Mouse (Mus musculus) bone marrow, adult 2 months (tissue): Measurements from ENCODE around the gene Mef2b. TPM values are rescaled to one million over a fixed set of nuclear protein-coding genes. Genes with fewer than 3 reads are reported as not detected.

ENCODE experiments used
- H3K27ac ChIP-seq: fragments of 200-500 bp; 2 replicates; pipeline ENCODE4 v1.5.1; 2012; ENCODE audit warnings: low read depth, mild to moderate bottlenecking, control low read depth, inconsistent platforms, low read length; ENCODE audit not compliant: control insufficient read depth, poor library complexity, insufficient read depth
- H3K4me1 ChIP-seq: fragments of 200-500 bp; 2 replicates; pipeline ENCODE4 v1.6.1; 2011; ENCODE audit warnings: low read length; ENCODE audit not compliant: control insufficient read depth, insufficient read depth
- H3K4me3 ChIP-seq: fragments of 200-500 bp; replicated peaks from 2 replicates; pipeline ENCODE3; 2011; ENCODE audit warnings: mild to moderate bottlenecking, low read depth, low read length, control low read depth; ENCODE audit not compliant: control insufficient read depth
- CTCF ChIP-seq: fragments of 200-500 bp; IDR thresholded peaks from 2 replicates; pipeline ENCODE4 v1.5.1; 2011; ENCODE audit warnings: low read length, control low read depth; ENCODE audit not compliant: control insufficient read depth, insufficient read depth
- POLR2A ChIP-seq: fragments of 200-500 bp; IDR thresholded peaks from 2 replicates; pipeline ENCODE4 v1.6.1; 2011; ENCODE audit warnings: low read depth, mild to moderate bottlenecking, control low read depth, low read length, borderline replicate concordance; ENCODE audit not compliant: control insufficient read depth
- WGBS: fragments of 180-500 bp; shearing (Covaris S2); methylation state at CpG from one replicate; pipeline ENCODE4 v1.1.7; 2018; 5-methylcytosine and 5-hydroxymethylcytosine counted together
- polyA plus RNA-seq: library from polyadenylated mRNA; stranded (reverse); fragments of >200 nt; gene quantifications from 2 replicates; pipeline ENCODE4 v1.2.4, GENCODE M21; 2011; ENCODE audit warnings: low replicate concordance; ENCODE audit not compliant: missing spikeins, insufficient read depth, insufficient read length

The Mef2b gene
- polyA plus RNA-seq, 1 experiment, result 2.7 TPM

DNA sequence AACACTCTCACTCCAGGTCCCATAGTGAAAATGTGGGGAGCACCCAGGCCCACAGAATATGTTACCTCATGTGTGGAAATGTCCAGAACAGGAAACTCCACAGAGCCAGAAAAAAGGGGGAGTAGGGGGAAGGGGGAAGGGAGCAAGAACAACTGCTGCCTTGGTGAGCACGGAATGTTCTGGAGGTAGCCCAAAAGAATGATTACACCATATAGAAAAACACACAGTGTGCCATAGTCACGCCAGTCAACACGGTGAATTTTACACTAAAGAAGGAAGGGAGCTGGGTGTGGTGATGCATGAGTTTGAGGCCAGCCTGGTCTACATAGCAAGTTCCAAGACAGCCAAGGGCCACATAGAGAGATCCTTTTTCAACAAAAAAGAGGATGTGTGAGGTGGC, 23.8 kb downstream of the Mef2b start:
- Histone ChIP-seq H3K27ac (no peak overlapping the region), H3K4me1 (no peaks in the 10 kb centered on the region; the same call in 1 of the 2 replicates), H3K4me3 (no peak overlapping the region)
- 74% methylated on average over 3 of the region's 3 CpGs for WGBS
- TF ChIP-seq CTCF, result no peak
- TF ChIP-seq POLR2A, result no peak

- TF ChIP-seq CTCF (peak; percentile 91), POLR2A (peak; percentile 17; the same call in 1 of the 2 replicates)
- H3K4me1 ChIP-seq, result peaks cover 1% of the 10 kb centered on the region; the same call in 1 of the 2 replicates
- 1% methylated on average over 21 of the region's 21 CpGs for WGBS
- H3K4me3 ChIP-seq, result no peak overlapping the region
- no peak overlapping the region for H3K27ac ChIP-seq
Observed at GRCm38 (mm10) chr8:70166504-70167110, 27.1 kb downstream of the Mef2b start.

DNA sequence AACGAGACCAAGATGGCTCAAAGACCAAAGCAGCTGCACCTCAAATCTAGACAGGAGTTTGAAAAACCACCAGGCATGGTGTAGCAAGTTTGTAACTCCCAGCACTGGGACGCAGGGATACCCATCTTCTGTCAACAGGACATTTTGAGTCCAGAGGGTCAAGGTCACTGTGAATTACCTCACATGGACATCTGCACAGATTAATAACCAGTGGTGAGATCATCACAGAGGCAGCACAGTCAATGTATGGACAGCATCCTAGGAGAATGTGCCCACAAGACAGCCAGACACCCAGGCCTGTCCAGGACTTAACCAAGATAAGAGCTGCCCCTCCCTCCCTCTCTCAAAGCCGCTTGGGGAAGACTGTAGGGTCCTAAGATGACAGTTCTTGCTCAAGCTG, 30.6 kb downstream of the Mef2b start:
- 76% methylated on average over 3 of the region's 3 CpGs for WGBS
- Histone ChIP-seq H3K27ac (no peak overlapping the region), H3K4me3 (no peak overlapping the region), H3K4me1 (peaks cover 4% of the 10 kb centered on the region; the same call in 1 of the 2 replicates)
- TF ChIP-seq POLR2A (no peak), CTCF (no peak)

- Histone ChIP-seq H3K4me1 (peaks cover 4% of the 10 kb centered on the region; the same call in 1 of the 2 replicates), H3K4me3 (no peak overlapping the region), H3K27ac (no peak overlapping the region)
- WGBS, result 79% methylated on average over 3 of the region's 3 CpGs
- TF ChIP-seq CTCF (no peak), POLR2A (no peak)
Observed at GRCm38 (mm10) chr8:70170748-70171147, 31.2 kb downstream of the Mef2b start.

DNA sequence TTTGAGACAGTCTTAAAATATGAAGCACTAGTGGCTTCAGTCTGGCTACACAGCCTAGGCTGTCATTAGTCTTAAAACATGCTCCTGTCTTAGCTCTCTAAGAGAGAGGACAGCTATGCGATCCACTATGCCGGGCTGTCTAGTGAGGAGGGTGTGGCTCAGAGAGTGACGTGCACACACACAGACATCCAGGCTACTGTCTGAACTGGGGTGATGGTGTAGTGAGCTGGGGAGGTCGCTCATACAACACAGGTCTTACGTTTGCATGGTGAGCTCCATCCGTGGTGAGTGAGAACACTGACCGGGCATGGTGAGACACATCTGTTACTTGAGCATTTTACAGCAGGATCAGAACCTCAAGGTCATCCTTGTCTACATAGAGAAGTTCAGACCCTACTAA, 31.7 kb downstream of the Mef2b start:
- Histone ChIP-seq H3K4me1 (peaks cover 4% of the 10 kb centered on the region; the same call in 1 of the 2 replicates), H3K27ac (no peak overlapping the region), H3K4me3 (no peak overlapping the region)
- 80% methylated on average over 7 of the region's 7 CpGs for WGBS
- TF ChIP-seq POLR2A (no peak), CTCF (no peak)

- Histone ChIP-seq H3K27ac (no peak within 1 kb of the TSS), H3K4me3 (peak within 1 kb of the TSS; percentile 80), H3K4me1 (peaks cover 4% of the 10 kb centered on the region; the same call in 1 of the 2 replicates)
- peak; percentile 83; the same call in 1 of the 2 replicates for TF ChIP-seq POLR2A
- peak; percentile 9; the same call in 1 of the 2 replicates for TF ChIP-seq CTCF
- 2% methylated on average over 27 of the region's 27 CpGs for WGBS
Observed at GRCm38 (mm10) chr8:70172043-70172681, 32.7 kb downstream of the Mef2b start, which contains the start of gene Tmem161a. Tmem161a (plus strand) TSS chr8:70172356.

GRCm38 (mm10) chr8:70173320-70173719, 33.8 kb downstream of the Mef2b start:
- no peak overlapping the region for H3K27ac ChIP-seq
- 55% methylated on average over 5 of the region's 5 CpGs for WGBS
- peaks cover 4% of the 10 kb centered on the region; the same call in 1 of the 2 replicates for H3K4me1 ChIP-seq
- TF ChIP-seq CTCF (no peak), POLR2A (no peak)
- no peak overlapping the region for H3K4me3 ChIP-seq

- Histone ChIP-seq H3K4me1 (peaks cover 4% of the 10 kb centered on the region; the same call in 1 of the 2 replicates), H3K4me3 (no peak overlapping the region), H3K27ac (no peak overlapping the region)
- no peak for TF ChIP-seq POLR2A
- no peak for TF ChIP-seq CTCF
- 74% methylated on average over 7 of the region's 7 CpGs for WGBS
Observed at GRCm38 (mm10) chr8:70174079-70174478, 34.6 kb downstream of the Mef2b start.
